ENCODE assay signal across 8 mouse cellular contexts in genomic region chr8:93599776-93600175, GRCm38 (mm10).
DNase-seq lines count a peak whose midpoint lies in the region; ATAC-seq and TF ChIP-seq lines count a peak whose summit lies in the region.
"Had no signal": no experiment of that assay in that cellular context is flagged by ENCODE, and none has a peak within 500 bp of the region (broad histone marks: within the 10 kb centered on the region; RNA-seq: fewer than 3 reads in every experiment).

No protein-coding gene starts in this region.

- no peak overlapping the region for H3K27ac ChIP-seq in midbrain, postnatal 0 days (ENCODE audit: low read depth, low read length)
- H3K27ac ChIP-seq in midbrain, embryonic 16.5 days (ENCODE audit: low read length), result no peak overlapping the region; the same call in 1 of the 2 replicates
- H3K27ac ChIP-seq: midbrain, embryonic 12.5 days had no signal

- 43% methylated on average over 8 of the region's 8 CpGs for WGBS in midbrain, postnatal 0 days
- WGBS in midbrain, embryonic 16.5 days, result 55% methylated on average over 8 of the region's 8 CpGs

- no peaks in the 10 kb centered on the region for H3K9me3 ChIP-seq in midbrain, postnatal 0 days (ENCODE audit: low read length)
- no peaks in the 10 kb centered on the region for H3K9me3 ChIP-seq in midbrain, embryonic 16.5 days (replicated peaks; ENCODE audit: control insufficient read depth, low read length, poor library complexity, severe bottlenecking)
- H3K9me3 ChIP-seq: midbrain, embryonic 12.5 days had no signal

- no peak overlapping the region for H3K4me2 ChIP-seq in midbrain, postnatal 0 days (ENCODE audit: low read depth, low read length, poor library complexity, severe bottlenecking)
- no peak overlapping the region for H3K4me2 ChIP-seq in midbrain, embryonic 16.5 days (ENCODE audit: low read length)
- H3K4me2 ChIP-seq: midbrain, embryonic 12.5 days had no signal

- ATAC-seq in midbrain, postnatal 0 days (ENCODE audit: low FRiP score), result no peak
- no peak for ATAC-seq in midbrain, embryonic 16.5 days

- TF ChIP-seq CTCF in midbrain, postnatal 0 days (IDR thresholded peaks at IDR 0.05), result no peak

- H3K4me3 ChIP-seq in midbrain, postnatal 0 days (ENCODE audit: low read depth, low read length), result no peak overlapping the region
- H3K4me3 ChIP-seq in midbrain, embryonic 16.5 days (ENCODE audit: low read depth, low read length), result no peak overlapping the region
- H3K4me3 ChIP-seq: midbrain, embryonic 12.5 days had no signal

- no peaks in the 10 kb centered on the region for H3K27me3 ChIP-seq in midbrain, postnatal 0 days (ENCODE audit: insufficient read depth, low read length)
- no peaks in the 10 kb centered on the region for H3K27me3 ChIP-seq in midbrain, embryonic 16.5 days (ENCODE audit: control insufficient read depth, insufficient read depth, low read depth, low read length)
- H3K27me3 ChIP-seq: midbrain, embryonic 12.5 days had no signal

- DNase-seq in midbrain, postnatal 0 days (ENCODE audit: low spot score), result peak; percentile 69
- DNase-seq in gastrocnemius, postnatal 36 days, result peak; percentile 42 to 51
- DNase-seq in kidney, postnatal 10 days, result peak; percentile 61
- no peak for DNase-seq in testis, postnatal 14 days (ENCODE audit: low spot score)
- no peak for DNase-seq in thymus, postnatal 36 days
- DNase-seq in left cerebral cortex, adult 11 months (ENCODE audit: low spot score), result no peak

- H3K4me1 ChIP-seq in midbrain, postnatal 0 days (ENCODE audit: insufficient read depth, low read length), result no peaks in the 10 kb centered on the region
- peaks cover 6% of the 10 kb centered on the region; the same call in 1 of the 2 replicates for H3K4me1 ChIP-seq in midbrain, embryonic 16.5 days (ENCODE audit: control insufficient read depth, insufficient read depth, low read length)
- H3K4me1 ChIP-seq: midbrain, embryonic 12.5 days had no signal

- no peaks in the 10 kb centered on the region for H3K36me3 ChIP-seq in midbrain, postnatal 0 days (ENCODE audit: insufficient read depth, low read length)
- H3K36me3 ChIP-seq in midbrain, embryonic 16.5 days (ENCODE audit: control insufficient read depth, insufficient read depth, low read length), result no peaks in the 10 kb centered on the region
- H3K36me3 ChIP-seq: midbrain, embryonic 12.5 days had no signal

- intact Hi-C loops in gastrocnemius, postnatal 36 days (cut with DNase I), result loop anchor here (10.0 kb wide), 1 partner anchor 245 kb away; no protein-coding TSS in a partner anchor

- no peak overlapping the region for H3K9ac ChIP-seq in midbrain, postnatal 0 days (replicated peaks; ENCODE audit: low read length, poor library complexity, severe bottlenecking)
- no peak overlapping the region for H3K9ac ChIP-seq in midbrain, embryonic 16.5 days (ENCODE audit: low read depth, low read length)
- H3K9ac ChIP-seq: midbrain, embryonic 12.5 days had no signal

Comparison
In these comparisons a context has a peak if more than half of its experiments do, and no peak if none do; other contexts are left out.
1. DNase-seq: peak in midbrain, postnatal 0 days (single experiment), gastrocnemius, postnatal 36 days (2 of 2) and kidney, postnatal 10 days (single experiment); none in testis, postnatal 14 days (single experiment), thymus, postnatal 36 days (0 of 2) and left cerebral cortex, adult 11 months (single experiment).